Mouse (Mus musculus) spleen, adult 2 months (tissue): ENCODE data around the gene Opalin.

ENCODE experiments used
- CTCF ChIP-seq: fragments of 200-500 bp; IDR thresholded peaks from 2 replicates; pipeline ENCODE4 v1.5.1; 2011; ENCODE audit warnings: mild to moderate bottlenecking, inconsistent platforms; ENCODE audit not compliant: insufficient read depth, insufficient read length, insufficient replicate concordance; ENCODE audit errors: extremely low read depth
- POLR2A ChIP-seq: fragments of 200-500 bp; IDR thresholded peaks from 2 replicates; pipeline ENCODE4 v1.6.1; 2011; ENCODE audit warnings: low read depth, low read length, inconsistent platforms

- TF ChIP-seq CTCF (no peak), POLR2A (no peak)
Measured at GRCm38 (mm10) chr19:41097038-41097437, 20.1 kb upstream of the Opalin start.
